Mouse (Mus musculus) adrenal gland, adult 2 months (tissue): Measurements from ENCODE around the gene Iffo2. TPM values are rescaled to one million over a fixed set of nuclear protein-coding genes. Genes with fewer than 3 reads are reported as not detected.

Source experiments
- DNase-seq: peaks from one replicate; pipeline ENCODE4 v3.0.0; 2021
- microRNA-seq, 2 experiments: library from miRNA; unstranded; fragments of <30 nt; microRNA quantifications; one replicate each; pipeline ENCODE4 v1.2.0; 2021
- polyA plus RNA-seq: library from polyadenylated mRNA; depleted of rRNA; stranded (reverse); fragments of >200 nt; gene quantifications from 2 replicates; pipeline ENCODE4 v1.2.3, GENCODE M21; 2012; rRNA removed
- total RNA-seq, 2 experiments: library from RNA; stranded (reverse); gene quantifications; 2 replicates each; pipeline ENCODE4 v1.2.3; 2021

The Iffo2 gene
- total and polyA plus RNA-seq, 3 experiments: 6.4 to 13.2 (median 11.5) TPM

GRCm38 (mm10) chr4:139640775-139641174, 110.4 kb downstream of the Iffo2 start:
- no peak for DNase-seq

- DNase-seq: peak; percentile 44
Observed at GRCm38 (mm10) chr4:139641829-139642425, 111.6 kb downstream of the Iffo2 start.

GRCm38 (mm10) chr4:139643972-139644371, 113.6 kb downstream of the Iffo2 start:
- peak; percentile 83 for DNase-seq

- DNase-seq: no peak
Observed at GRCm38 (mm10) chr4:139646916-139647315, 116.6 kb downstream of the Iffo2 start.

- DNase-seq: no peak
Observed at GRCm38 (mm10) chr4:139650086-139650743, 119.9 kb downstream of the Iffo2 start.

GRCm38 (mm10) chr4:139650907-139651306, 120.6 kb downstream of the Iffo2 start:
- DNase-seq: no peak

GRCm38 (mm10) chr4:139653238-139653637, 122.9 kb downstream of the Iffo2 start, which contains the start of gene Tas1r2:
Tas1r2 (plus strand) TSS chr4:139653538.
- DNase-seq: no peak

- DNase-seq: no peak
Observed at GRCm38 (mm10) chr4:139661897-139662296, 131.5 kb downstream of the Iffo2 start.

- no peak for DNase-seq
Observed at GRCm38 (mm10) chr4:139667632-139668031, 137.3 kb downstream of the Iffo2 start.

- DNase-seq: peak; percentile 33
Observed at GRCm38 (mm10) chr4:139669847-139670246, 139.5 kb downstream of the Iffo2 start.

Small RNA genes within 50 kb of the gene (microRNA-seq; reads per million reads assigned to microRNA genes)
- gene Gm25571 (0 reads per million in 2 experiments), gene Mir7020 (0.22 to 0.41 reads per million in 2 experiments)

Other genes starting within 250 kb of the Iffo2 start
- gene Pqlc2, start 219.8 kb upstream of the Iffo2 start, total RNA-seq: 1 to 10 TPM; 9.2 to 9.5 TPM
- gene Pqlc2, start 219.8 kb upstream of the Iffo2 start, polyA plus RNA-seq: 28.2 and 30.1 TPM in 2 replicates
- 10 to 100 TPM; 59.7 to 61.3 TPM for gene Akr7a5, start 219.8 kb upstream of the Iffo2 start, total RNA-seq
- gene Akr7a5, start 219.8 kb upstream of the Iffo2 start, polyA plus RNA-seq: 131 and 157 TPM in 2 replicates
- 10 to 100 TPM; 54.1 to 70.6 TPM for gene Mrto4, start 178.0 kb upstream of the Iffo2 start, total RNA-seq
- gene Mrto4, start 178.0 kb upstream of the Iffo2 start, polyA plus RNA-seq: 13.8 and 18.3 TPM in 2 replicates
- gene Emc1, start 178.0 kb upstream of the Iffo2 start, total RNA-seq: 10 to 100 TPM; 50.3 to 61.3 TPM
- 42.1 and 53.3 TPM in 2 replicates for gene Emc1, start 178.0 kb upstream of the Iffo2 start, polyA plus RNA-seq
- 100 to 1,000 TPM; 123 to 184 TPM for gene Ubr4, start 177.9 kb upstream of the Iffo2 start, total RNA-seq
- gene Ubr4, start 177.9 kb upstream of the Iffo2 start, polyA plus RNA-seq: 174 and 180 TPM in 2 replicates
- gene Gm21969, start 72.6 kb downstream of the Iffo2 start, total RNA-seq: under 1 TPM in 1 of 2 experiments, not detected in 1; 0.09 TPM
- 0.03 and 0.10 TPM in 2 replicates for gene Gm21969, start 72.6 kb downstream of the Iffo2 start, polyA plus RNA-seq
- 100 to 1,000 TPM in 1 of 2 experiments, 10 to 100 TPM in 1; 77.6 to 145 TPM for gene Aldh4a1, start 92.3 kb downstream of the Iffo2 start, total RNA-seq
- gene Aldh4a1, start 92.3 kb downstream of the Iffo2 start, polyA plus RNA-seq: 221 and 280 TPM in 2 replicates
- not detected for gene Tas1r2, start 123.0 kb downstream of the Iffo2 start, total RNA-seq
- 0.03 TPM in 1 of 2 replicates, not detected in the other for gene Tas1r2, start 123.0 kb downstream of the Iffo2 start, polyA plus RNA-seq